16 mouse cellular contexts compared by ENCODE assay signal in genomic region chr10:8095924-8096323, GRCm38 (mm10).
A peak's percentile ranks its signal among the peaks of the same experiment; 100 is the strongest.
DNase-seq lines count a peak whose midpoint lies in the region; ATAC-seq and TF ChIP-seq lines count a peak whose summit lies in the region.
"Had no signal": no experiment of that assay in that cellular context is flagged by ENCODE, and none has a peak within 500 bp of the region (broad histone marks: within the 10 kb centered on the region; RNA-seq: fewer than 3 reads in every experiment).

No protein-coding gene starts in this region.

- no peak for ATAC-seq in midbrain, embryonic 11.5 days (ENCODE audit: low FRiP score)
- no peak for ATAC-seq in midbrain, embryonic 14.5 days (ENCODE audit: low FRiP score, low TSS enrichment)
- ATAC-seq in intestine, embryonic 15.5 days, result peak; percentile 95
- peak; percentile 62 for ATAC-seq in liver, embryonic 11.5 days (replicated peaks; ENCODE audit: low FRiP score)
- peak; percentile 57; the same call in 1 of the 2 replicates for ATAC-seq in stomach, postnatal 0 days (ENCODE audit: low FRiP score, low TSS enrichment)
- no peak for ATAC-seq in monocyte, adult 5-6 weeks (replicated peaks; ENCODE audit: insufficient number of reproducible peaks, low FRiP score, low TSS enrichment, poor library complexity, severe bottlenecking)
- ATAC-seq: forebrain, postnatal 0 days; midbrain, embryonic 13.5 days had no signal

- H3K4me1 ChIP-seq in midbrain, embryonic 11.5 days (ENCODE audit: control insufficient read depth, insufficient read depth, low read length), result no peaks in the 10 kb centered on the region
- no peaks in the 10 kb centered on the region for H3K4me1 ChIP-seq in midbrain, embryonic 14.5 days (ENCODE audit: control insufficient read depth, insufficient read depth, low read length)
- peaks cover 14% of the 10 kb centered on the region; the same call in 1 of the 2 replicates for H3K4me1 ChIP-seq in intestine, embryonic 15.5 days (replicated peaks)
- H3K4me1 ChIP-seq in liver, embryonic 11.5 days (replicated peaks; ENCODE audit: control insufficient read depth, insufficient read depth, low read length), result no peaks in the 10 kb centered on the region; the same call in 1 of the 2 replicates
- no peaks in the 10 kb centered on the region for H3K4me1 ChIP-seq in stomach, postnatal 0 days (replicated peaks; ENCODE audit: control insufficient read depth, insufficient read depth)

- 3% methylated on average over 2 of the region's 2 CpGs for WGBS in midbrain, embryonic 11.5 days
- WGBS in midbrain, embryonic 14.5 days, result 8% methylated on average over 2 of the region's 2 CpGs
- WGBS in intestine, embryonic 15.5 days, result 41% methylated on average over 2 of the region's 2 CpGs
- WGBS in liver, embryonic 11.5 days, result 49% methylated on average over 2 of the region's 2 CpGs
- 51% methylated on average over 2 of the region's 2 CpGs for WGBS in stomach, postnatal 0 days

- H3K27ac ChIP-seq in midbrain, embryonic 11.5 days (ENCODE audit: low read depth, low read length), result no peak overlapping the region
- H3K27ac ChIP-seq in midbrain, embryonic 14.5 days (replicated peaks; ENCODE audit: low read depth, low read length), result no peak overlapping the region
- peak overlapping the region; percentile 46 for H3K27ac ChIP-seq in intestine, embryonic 15.5 days
- peak overlapping the region; percentile 61; the same call in 1 of the 2 replicates for H3K27ac ChIP-seq in liver, embryonic 11.5 days (ENCODE audit: low read depth, low read length)
- no peak overlapping the region for H3K27ac ChIP-seq in stomach, postnatal 0 days (replicated peaks)
- no peak overlapping the region for H3K27ac ChIP-seq in gastrocnemius, adult 2 months
- H3K27ac ChIP-seq: embryonic facial prominence, embryonic 15.5 days; left cerebral cortex, adult 2 months; limb, embryonic 15.5 days; midbrain, embryonic 13.5 days had no signal

- no peaks in the 10 kb centered on the region; the same call in 1 of the 2 replicates for H3K27me3 ChIP-seq in midbrain, embryonic 11.5 days (ENCODE audit: control insufficient read depth, insufficient read depth, low read length)
- no peaks in the 10 kb centered on the region for H3K27me3 ChIP-seq in midbrain, embryonic 14.5 days (ENCODE audit: control insufficient read depth, insufficient read depth, low read length)
- H3K27me3 ChIP-seq in intestine, embryonic 15.5 days (replicated peaks), result no peaks in the 10 kb centered on the region
- H3K27me3 ChIP-seq in liver, embryonic 11.5 days (replicated peaks; ENCODE audit: control insufficient read depth, insufficient read depth, low read length), result no peaks in the 10 kb centered on the region
- H3K27me3 ChIP-seq in stomach, postnatal 0 days (ENCODE audit: control insufficient read depth, insufficient read depth, low read length), result no peaks in the 10 kb centered on the region
- H3K27me3 ChIP-seq: CH12.LX; embryonic facial prominence, embryonic 15.5 days; limb, embryonic 15.5 days; midbrain, embryonic 13.5 days had no signal

- peak; percentile 78 for DNase-seq in midbrain, embryonic 11.5 days (ENCODE audit: low spot score, missing footprints)
- DNase-seq in midbrain, embryonic 14.5 days, result no peak
- DNase-seq in liver, embryonic 11.5 days (ENCODE audit: low spot score), result no peak
- DNase-seq in stomach, postnatal 0 days (ENCODE audit: low spot score), result peak; percentile 21
- DNase-seq in gastrocnemius, adult 2 months, result no peak
- DNase-seq: adrenal gland, postnatal 25 days; cerebellum, adult 11 months; forebrain, postnatal 0 days; gastrocnemius, postnatal 36 days had no signal

- peaks cover 3% of the 10 kb centered on the region; the same call in 1 of the 2 replicates for H3K9me3 ChIP-seq in midbrain, embryonic 11.5 days (ENCODE audit: control insufficient read depth, low read length)
- no peaks in the 10 kb centered on the region for H3K9me3 ChIP-seq in midbrain, embryonic 14.5 days (ENCODE audit: control insufficient read depth, low read length)
- no peaks in the 10 kb centered on the region for H3K9me3 ChIP-seq in intestine, embryonic 15.5 days
- peaks cover 3% of the 10 kb centered on the region; the same call in 1 of the 2 replicates for H3K9me3 ChIP-seq in liver, embryonic 11.5 days (ENCODE audit: control insufficient read depth, low read length)
- no peaks in the 10 kb centered on the region for H3K9me3 ChIP-seq in stomach, postnatal 0 days (ENCODE audit: control insufficient read depth, low read length)
- H3K9me3 ChIP-seq: embryonic facial prominence, embryonic 15.5 days; limb, embryonic 15.5 days had no signal

- no peaks in the 10 kb centered on the region for H3K36me3 ChIP-seq in midbrain, embryonic 11.5 days (ENCODE audit: control insufficient read depth, insufficient read depth, low read length)
- no peaks in the 10 kb centered on the region for H3K36me3 ChIP-seq in midbrain, embryonic 14.5 days (ENCODE audit: control insufficient read depth, insufficient read depth, low read length)
- H3K36me3 ChIP-seq in intestine, embryonic 15.5 days, result no peaks in the 10 kb centered on the region
- H3K36me3 ChIP-seq in liver, embryonic 11.5 days (ENCODE audit: control insufficient read depth, insufficient read depth, low read length), result no peaks in the 10 kb centered on the region
- no peaks in the 10 kb centered on the region for H3K36me3 ChIP-seq in stomach, postnatal 0 days (ENCODE audit: control insufficient read depth, insufficient read depth, low read length)
- H3K36me3 ChIP-seq: embryonic facial prominence, embryonic 15.5 days; limb, embryonic 15.5 days; midbrain, embryonic 13.5 days had no signal

- no peak for TF ChIP-seq EP300 in stomach, postnatal 0 days (optimal IDR thresholded peaks at IDR 0.05)

- H3K4me2 ChIP-seq in midbrain, embryonic 11.5 days, result no peak overlapping the region
- H3K4me2 ChIP-seq in midbrain, embryonic 14.5 days (ENCODE audit: low read length), result no peak overlapping the region
- H3K4me2 ChIP-seq in intestine, embryonic 15.5 days (replicated peaks), result 0 out of 2 replicates have a peak overlapping the region, but pooled peaks have one; percentile 22
- no peak overlapping the region for H3K4me2 ChIP-seq in liver, embryonic 11.5 days
- H3K4me2 ChIP-seq in stomach, postnatal 0 days (replicated peaks; ENCODE audit: low read depth), result no peak overlapping the region
- H3K4me2 ChIP-seq: embryonic facial prominence, embryonic 15.5 days; limb, embryonic 15.5 days; midbrain, embryonic 13.5 days had no signal

- intact Hi-C loops in gastrocnemius, adult 2 months (cut with DNase I), result no loop called here

- no peak for TF ChIP-seq CTCF in stomach, postnatal 0 days (IDR thresholded peaks at IDR 0.05; ENCODE audit: low read depth)
- no peak for TF ChIP-seq CTCF in gastrocnemius, adult 2 months (IDR thresholded peaks at IDR 0.05)

- no peak overlapping the region for H3K4me3 ChIP-seq in midbrain, embryonic 11.5 days (ENCODE audit: low read depth, low read length)
- H3K4me3 ChIP-seq in midbrain, embryonic 14.5 days (replicated peaks; ENCODE audit: low read depth, low read length), result no peak overlapping the region
- no peak overlapping the region for H3K4me3 ChIP-seq in intestine, embryonic 15.5 days (replicated peaks)
- H3K4me3 ChIP-seq in liver, embryonic 11.5 days (ENCODE audit: low read depth, low read length), result no peak overlapping the region
- no peak overlapping the region for H3K4me3 ChIP-seq in stomach, postnatal 0 days (ENCODE audit: low read depth, low read length)
- H3K4me3 ChIP-seq in gastrocnemius, adult 2 months, result no peak overlapping the region
- H3K4me3 ChIP-seq: embryonic facial prominence, embryonic 15.5 days; left cerebral cortex, adult 2 months; limb, embryonic 15.5 days; midbrain, embryonic 13.5 days had no signal

- H3K9ac ChIP-seq in midbrain, embryonic 11.5 days (ENCODE audit: low read length), result no peak overlapping the region
- H3K9ac ChIP-seq in midbrain, embryonic 14.5 days (replicated peaks; ENCODE audit: low read length), result no peak overlapping the region
- H3K9ac ChIP-seq in intestine, embryonic 15.5 days, result no peak overlapping the region
- no peak overlapping the region for H3K9ac ChIP-seq in liver, embryonic 11.5 days (ENCODE audit: low read depth, low read length)
- H3K9ac ChIP-seq in stomach, postnatal 0 days (ENCODE audit: low read length), result no peak overlapping the region
- H3K9ac ChIP-seq: embryonic facial prominence, embryonic 15.5 days; forebrain, postnatal 0 days; limb, embryonic 15.5 days; midbrain, embryonic 13.5 days had no signal

Comparison
In these comparisons a context has a peak if more than half of its experiments do, and no peak if none do; other contexts are left out.
1. DNase-seq: peak in midbrain, embryonic 11.5 days (single experiment) and stomach, postnatal 0 days (single experiment); none in midbrain, embryonic 14.5 days (single experiment), liver, embryonic 11.5 days (single experiment) and gastrocnemius, adult 2 months (single experiment).
2. ATAC-seq: peak in intestine, embryonic 15.5 days (single experiment), liver, embryonic 11.5 days (single experiment) and stomach, postnatal 0 days (single experiment); none in midbrain, embryonic 11.5 days (single experiment), midbrain, embryonic 14.5 days (single experiment) and monocyte, adult 5-6 weeks (single experiment).
3. H3K27ac ChIP-seq: peak in intestine, embryonic 15.5 days (single experiment) and liver, embryonic 11.5 days (single experiment); none in midbrain, embryonic 11.5 days (single experiment), midbrain, embryonic 14.5 days (single experiment), stomach, postnatal 0 days (single experiment) and gastrocnemius, adult 2 months (single experiment).